Mouse (Mus musculus) thymus, adult 18-20 months (tissue): ENCODE measurements around the gene 9130230L23Rik.
A peak's percentile ranks its signal among the peaks of the same experiment; 100 is the strongest.

Experiments used
- DNase-seq, 2 experiments: peaks; one replicate each; pipeline ENCODE4 v3.0.0; 2022; ENCODE audit warnings: mixed read lengths in 2 of 2

9130230L23Rik gene

GRCm38 (mm10) chr5:65954130-65955080 is 49.7 kb downstream of the 9130230L23Rik start:
- no peak for DNase-seq

- peak in 1 of 2 experiments; percentile 42 for DNase-seq
Measured at GRCm38 (mm10) chr5:65951513-65951909, 52.6 kb downstream of the 9130230L23Rik start.

- peak in 1 of 2 experiments; percentile 65 for DNase-seq
Measured at GRCm38 (mm10) chr5:65950679-65951512, 53.2 kb downstream of the 9130230L23Rik start.

DNA sequence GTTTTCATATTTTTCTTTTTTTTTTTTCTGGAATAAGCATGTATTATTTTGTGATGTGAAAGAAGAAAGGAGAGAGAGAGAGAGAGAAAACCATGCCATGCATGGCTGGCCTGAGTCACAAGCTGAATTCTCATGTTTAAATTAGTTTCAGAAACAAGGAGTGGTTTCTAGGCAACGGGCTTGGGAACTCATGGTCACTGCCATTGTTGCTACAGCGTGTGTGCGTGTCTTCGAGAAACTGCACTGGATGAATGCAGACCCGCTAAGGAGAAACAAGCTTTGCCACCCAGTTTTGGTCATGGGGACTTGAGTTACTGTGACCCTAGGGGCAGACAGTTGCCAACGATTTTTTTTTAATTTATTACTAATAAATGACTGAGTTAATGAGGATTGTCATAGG is 53.8 kb downstream of the 9130230L23Rik start:
- no peak for DNase-seq

- DNase-seq = no peak
Measured at GRCm38 (mm10) chr5:65949822-65950221, 54.3 kb downstream of the 9130230L23Rik start.

GRCm38 (mm10) chr5:65941145-65941544 is 62.9 kb downstream of the 9130230L23Rik start:
- no peak for DNase-seq

- peak; percentile 74 to 87 for DNase-seq
Measured at GRCm38 (mm10) chr5:65937998-65938715, 65.9 kb downstream of the 9130230L23Rik start.

DNA sequence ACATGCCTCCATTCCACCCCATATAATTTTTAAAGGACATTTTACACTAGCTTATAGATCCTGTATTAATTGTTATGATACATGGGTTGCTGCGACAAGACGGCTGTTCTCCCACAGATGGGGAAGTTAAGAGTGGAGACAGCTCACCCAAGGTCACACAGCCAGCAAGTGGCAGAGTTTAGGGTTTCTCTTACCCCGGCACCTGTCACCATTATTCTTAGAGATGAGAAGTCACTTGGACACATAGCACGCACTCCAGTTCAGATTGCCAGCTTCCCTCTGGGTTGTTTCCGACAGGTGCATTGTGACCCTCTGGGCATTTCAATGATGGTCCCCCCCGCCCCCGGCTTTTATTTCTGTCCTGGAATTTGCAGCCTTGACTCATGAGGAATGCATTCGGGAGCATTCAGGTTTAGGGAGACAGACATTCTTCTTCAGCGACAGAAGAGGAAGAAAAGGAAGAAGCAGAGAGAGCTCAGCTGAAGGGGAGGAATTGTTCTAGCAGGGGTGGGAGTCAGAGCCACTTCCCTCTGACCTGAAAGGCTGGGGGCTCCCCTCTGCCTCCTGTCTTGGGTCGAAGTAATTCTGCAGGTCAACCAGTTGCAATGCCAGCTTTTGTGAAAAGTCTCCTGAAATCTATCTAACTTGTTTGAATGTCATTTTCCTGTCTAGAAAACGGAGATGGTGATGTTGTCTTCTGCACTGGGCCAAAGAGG is 66.9 kb downstream of the 9130230L23Rik start:
- DNase-seq = peak in 1 of 2 experiments; percentile 38

DNA sequence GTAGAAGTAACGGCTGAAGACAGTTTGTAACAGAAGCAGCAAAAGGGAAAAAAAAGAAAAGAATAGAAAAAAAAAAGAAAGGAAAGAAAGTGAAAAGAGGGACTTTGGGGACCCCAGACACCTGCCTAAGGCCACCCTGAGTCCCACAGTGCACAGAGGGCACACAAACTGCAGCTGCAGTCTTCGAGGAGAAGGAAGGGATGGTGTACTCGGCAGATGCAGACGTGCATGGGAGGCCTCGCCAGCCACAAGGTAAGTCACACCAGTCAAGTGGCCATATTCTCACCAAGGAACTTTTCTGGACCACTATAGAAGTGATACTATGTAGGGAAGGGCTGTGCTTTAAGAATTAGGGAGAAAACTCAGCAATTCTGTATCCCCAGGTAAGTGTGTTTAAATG is 69.3 kb downstream of the 9130230L23Rik start, which contains the start of gene Chrna9:
Gene Chrna9 (plus strand): TSS at position 139 of the 400 bp plus-strand sequence.
- DNase-seq = peak; percentile 59 to 72

- DNase-seq = no peak
Measured at GRCm38 (mm10) chr5:65933764-65934163, 70.3 kb downstream of the 9130230L23Rik start.

- DNase-seq = peak in 1 of 2 experiments; percentile 30
Measured at GRCm38 (mm10) chr5:65933258-65933657, 70.8 kb downstream of the 9130230L23Rik start.

GRCm38 (mm10) chr5:65930171-65930570 is 73.9 kb downstream of the 9130230L23Rik start:
- DNase-seq = no peak
